Mouse (Mus musculus) hindbrain, embryonic 16.5 days (tissue): ENCODE results near the gene Siva1. TPM values are rescaled to one million over a fixed set of nuclear protein-coding genes. Genes with fewer than 3 reads are reported as not detected.

ENCODE experiments used
- ATAC-seq: fragments of 200-750 bp; cut with Nextera tagmentation; 2 replicates; pipeline ENCODE4 v1.8.0; 2017; ENCODE audit warnings: moderate TSS enrichment, moderate library complexity
- H3K27ac ChIP-seq: fragments of 300-500 bp; sonication (generic); 2 replicates; pipeline ENCODE4 v1.5.1; 2014; ENCODE audit warnings: low read depth, mild to moderate bottlenecking, control low read depth, low read length, moderate library complexity
- H3K27me3 ChIP-seq: fragments of 300-500 bp; sonication (generic); replicated peaks from 2 replicates; pipeline ENCODE4 v1.6.1; 2014; ENCODE audit warnings: low read length; ENCODE audit not compliant: control insufficient read depth, insufficient read depth
- H3K36me3 ChIP-seq: fragments of 300-500 bp; sonication (generic); 2 replicates; pipeline ENCODE4 v1.6.1; 2014; ENCODE audit warnings: mild to moderate bottlenecking, low read length, moderate library complexity, mixed read lengths; ENCODE audit not compliant: control insufficient read depth, insufficient read depth
- H3K4me1 ChIP-seq: fragments of 300-500 bp; sonication (generic); 2 replicates; pipeline ENCODE4 v1.6.1; 2014; ENCODE audit warnings: low read depth, low read length; ENCODE audit not compliant: control insufficient read depth, insufficient read depth
- H3K4me2 ChIP-seq: fragments of 300-500 bp; sonication (generic); 2 replicates; pipeline ENCODE4 v1.6.1; 2014; ENCODE audit warnings: mild to moderate bottlenecking, low read length, control low read depth, moderate library complexity
- H3K4me3 ChIP-seq: fragments of 300-500 bp; sonication (generic); 2 replicates; pipeline ENCODE4 v1.5.1; 2014; ENCODE audit warnings: mild to moderate bottlenecking, low read length, control low read depth, moderate library complexity
- H3K9ac ChIP-seq: fragments of 300-500 bp; sonication (generic); 2 replicates; pipeline ENCODE4 v1.6.1; 2014; ENCODE audit warnings: low read depth, mild to moderate bottlenecking, control low read depth, low read length, moderate library complexity
- H3K9me3 ChIP-seq: fragments of 300-500 bp; sonication (generic); 2 replicates; pipeline ENCODE4 v1.6.1; 2014; ENCODE audit warnings: mild to moderate bottlenecking, low read length, moderate library complexity; ENCODE audit not compliant: control insufficient read depth
- WGBS: fragments of 180-500 bp; shearing (Covaris S2); extraction: QIAGEN DNeasy Blood & Tissue Kit; methylation state at CpG from one replicate; pipeline ENCODE4 v1.1.7; 2014; 5-methylcytosine and 5-hydroxymethylcytosine counted together
- polyA plus RNA-seq: library from polyadenylated mRNA; unstranded; fragments of >200 nt; fragmentation: Nextera tagmentation; extraction: Ambion mirVana; gene quantifications from 2 replicates; pipeline ENCODE4 v1.2.1, GENCODE M21; 2015

The Siva1 gene
- polyA plus RNA-seq, 1 experiment from 2014 or later, result 48.1 TPM

DNA sequence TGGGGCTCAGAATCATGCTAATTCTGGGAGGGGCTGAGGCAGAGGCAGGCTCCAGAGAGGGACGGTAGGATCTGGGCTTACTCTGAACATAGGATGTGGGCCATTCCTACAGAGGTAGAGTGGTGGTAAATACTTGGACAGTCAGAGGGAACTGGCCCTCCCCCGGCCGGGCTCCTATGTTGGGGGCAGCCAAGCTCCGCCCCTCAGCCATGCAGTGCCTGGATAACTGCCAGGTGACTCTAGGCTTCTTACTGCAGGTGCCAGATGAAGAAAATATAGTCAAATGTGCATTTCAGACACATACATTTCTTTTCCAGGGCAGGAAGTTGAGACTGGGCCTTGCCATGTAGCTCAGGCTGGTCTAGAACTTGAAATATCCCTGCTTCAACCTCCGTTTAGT is 32.6 kb downstream of the Siva1 start:
- Histone ChIP-seq H3K4me2 (no peak overlapping the region), H3K27ac (no peak overlapping the region), H3K4me1 (peaks cover 39% of the 10 kb centered on the region), H3K36me3 (no peaks in the 10 kb centered on the region), H3K9ac (no peak overlapping the region; the same call in 1 of the 2 replicates), H3K27me3 (peaks cover 14% of the 10 kb centered on the region), H3K4me3 (no peak overlapping the region), H3K9me3 (no peaks in the 10 kb centered on the region)
- no peak for ATAC-seq
- 56% methylated on average over 5 of the region's 5 CpGs for WGBS

GRCm38 (mm10) chr12:112677943-112678554 is 33.6 kb downstream of the Siva1 start:
- Histone ChIP-seq H3K27me3 (peaks cover 14% of the 10 kb centered on the region), H3K9ac (peak overlapping the region; percentile 70), H3K4me2 (peak overlapping the region; percentile 97), H3K36me3 (no peaks in the 10 kb centered on the region), H3K27ac (no peak overlapping the region), H3K4me1 (peaks cover 29% of the 10 kb centered on the region), H3K4me3 (peak overlapping the region; percentile 59), H3K9me3 (no peaks in the 10 kb centered on the region)
- ATAC-seq, result no peak
- WGBS, result 18% methylated on average over 19 of the region's 19 CpGs

GRCm38 (mm10) chr12:112678555-112679026 is 34.1 kb downstream of the Siva1 start, which contains the start of gene Zbtb42:
Gene Zbtb42 (plus strand): TSS chr12:112678828.
- no peaks in the 10 kb centered on the region for H3K36me3 ChIP-seq
- peaks cover 31% of the 10 kb centered on the region for H3K4me1 ChIP-seq
- H3K4me3 ChIP-seq, result peak within 1 kb of the TSS; percentile 59
- no peaks in the 10 kb centered on the region for H3K9me3 ChIP-seq
- H3K4me2 ChIP-seq, result peak within 1 kb of the TSS; percentile 97
- peak within 1 kb of the TSS; percentile 70 for H3K9ac ChIP-seq
- 0% methylated on average over 43 of the region's 60 CpGs for WGBS
- peaks cover 14% of the 10 kb centered on the region for H3K27me3 ChIP-seq
- no peak within 1 kb of the TSS for H3K27ac ChIP-seq
- no peak for ATAC-seq

- no peaks in the 10 kb centered on the region for H3K36me3 ChIP-seq
- ATAC-seq, result no peak
- peak overlapping the region; percentile 97 for H3K4me2 ChIP-seq
- 2% methylated on average over 79 of the region's 87 CpGs for WGBS
- H3K4me1 ChIP-seq, result peaks cover 31% of the 10 kb centered on the region
- H3K27me3 ChIP-seq, result peaks cover 14% of the 10 kb centered on the region
- H3K9ac ChIP-seq, result peak overlapping the region; percentile 70
- peak overlapping the region; percentile 59 for H3K4me3 ChIP-seq
- H3K9me3 ChIP-seq, result no peaks in the 10 kb centered on the region
- H3K27ac ChIP-seq, result no peak overlapping the region
These were observed 34.8 kb downstream of the Siva1 start for GRCm38 (mm10) chr12:112679027-112679996.

- Histone ChIP-seq H3K9ac (no peak overlapping the region), H3K27ac (no peak overlapping the region), H3K4me2 (no peak overlapping the region), H3K4me1 (peaks cover 16% of the 10 kb centered on the region), H3K9me3 (no peaks in the 10 kb centered on the region), H3K4me3 (no peak overlapping the region), H3K27me3 (peaks cover 13% of the 10 kb centered on the region), H3K36me3 (no peaks in the 10 kb centered on the region)
- ATAC-seq, result peak; percentile 37
- 36% methylated on average over 6 of the region's 7 CpGs for WGBS
These were observed 38.9 kb downstream of the Siva1 start for GRCm38 (mm10) chr12:112683351-112683750.

DNA sequence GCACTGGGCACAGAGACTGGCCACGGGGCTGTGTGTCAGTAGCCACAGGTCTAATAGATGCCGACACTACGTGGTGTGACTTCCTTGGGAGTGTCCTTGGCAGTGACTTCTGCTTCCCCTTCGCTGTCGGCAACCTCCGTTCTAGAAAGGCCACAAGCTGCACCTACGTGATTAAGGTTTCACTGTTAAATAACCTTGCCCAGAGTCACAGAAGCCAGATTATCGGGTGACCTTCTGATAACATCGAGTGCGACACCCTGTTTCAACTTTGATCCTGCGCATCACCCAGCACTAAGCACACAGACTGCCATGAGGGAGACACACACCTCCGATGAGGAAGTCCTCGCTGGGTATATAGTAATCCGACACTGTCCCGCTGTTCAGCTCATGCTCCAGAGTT is 44.0 kb downstream of the Siva1 start:
- WGBS, result 80% methylated on average over 15 of the region's 15 CpGs
- no peaks in the 10 kb centered on the region for H3K36me3 ChIP-seq
- no peak overlapping the region for H3K27ac ChIP-seq
- H3K9me3 ChIP-seq, result no peaks in the 10 kb centered on the region
- no peaks in the 10 kb centered on the region for H3K27me3 ChIP-seq
- no peak overlapping the region for H3K4me3 ChIP-seq
- H3K4me1 ChIP-seq, result peaks cover 8% of the 10 kb centered on the region
- no peak for ATAC-seq
- no peak overlapping the region for H3K9ac ChIP-seq
- H3K4me2 ChIP-seq, result no peak overlapping the region

DNA sequence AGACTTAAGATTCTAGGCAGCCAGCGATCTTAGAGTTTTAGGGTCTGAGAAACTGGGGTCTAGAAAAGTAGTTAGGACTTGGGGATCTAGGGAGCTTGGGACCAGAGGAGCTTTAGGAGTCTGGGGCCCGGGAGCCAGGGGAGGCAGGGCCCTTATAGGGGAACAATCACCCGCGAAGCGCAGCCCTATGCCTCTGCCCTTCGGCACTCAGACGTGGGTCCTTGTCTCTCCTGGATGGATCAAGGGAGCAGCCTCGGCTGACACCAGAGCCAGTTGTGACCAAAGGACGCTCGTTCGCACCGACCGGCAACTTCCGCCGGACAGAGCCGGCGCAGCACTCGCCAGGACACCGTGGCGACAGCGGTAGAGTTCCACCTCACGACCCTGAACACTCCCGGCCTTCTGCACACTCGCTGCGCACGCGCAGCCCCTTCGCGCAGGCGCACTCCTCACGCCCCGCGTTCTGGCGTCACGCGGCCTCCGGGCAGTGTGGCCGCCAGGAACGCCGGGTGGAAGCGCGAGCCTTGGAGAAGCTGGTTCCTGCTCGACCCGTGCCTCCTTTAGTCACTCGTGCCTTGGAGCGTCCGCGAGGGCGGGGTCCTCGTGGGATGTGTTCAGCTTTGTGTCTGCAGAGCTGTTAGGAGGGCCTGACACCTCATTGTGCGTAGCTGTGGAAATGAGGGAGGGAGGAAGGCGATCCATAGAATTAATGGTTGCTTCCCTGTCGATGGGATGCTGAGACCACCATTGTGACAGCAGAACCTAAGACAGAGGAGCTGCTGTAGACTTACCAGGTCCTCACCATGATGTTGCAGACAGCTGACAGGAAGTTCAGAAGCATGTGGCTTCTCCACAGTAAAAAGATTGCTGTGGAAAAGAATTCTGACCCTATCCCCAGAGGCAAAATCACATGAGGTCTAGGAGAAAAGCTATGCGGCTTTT is 49.0 kb downstream of the Siva1 start:
- H3K27me3 ChIP-seq, result no peaks in the 10 kb centered on the region
- H3K36me3 ChIP-seq, result no peaks in the 10 kb centered on the region
- peak overlapping the region; percentile 87 for H3K9ac ChIP-seq
- H3K9me3 ChIP-seq, result no peaks in the 10 kb centered on the region
- peaks cover 14% of the 10 kb centered on the region for H3K4me1 ChIP-seq
- WGBS, result 1% methylated on average over 52 of the region's 54 CpGs
- H3K4me3 ChIP-seq, result peak overlapping the region; percentile 62
- peak; percentile 95 for ATAC-seq
- peak overlapping the region; percentile 83 for H3K4me2 ChIP-seq
- H3K27ac ChIP-seq, result peak overlapping the region; percentile 82

- Histone ChIP-seq H3K4me2 (peak overlapping the region; percentile 83), H3K4me1 (peaks cover 14% of the 10 kb centered on the region), H3K27me3 (no peaks in the 10 kb centered on the region), H3K9me3 (no peaks in the 10 kb centered on the region), H3K4me3 (peak overlapping the region; percentile 62), H3K27ac (peak overlapping the region; percentile 82), H3K9ac (peak overlapping the region; percentile 87), H3K36me3 (no peaks in the 10 kb centered on the region)
- ATAC-seq, result peak; percentile 12; the same call in 1 of the 2 replicates
- whole genome bisulfite sequencing, result 79% methylated on average over 10 of the region's 10 CpGs
These were observed 49.6 kb downstream of the Siva1 start for GRCm38 (mm10) chr12:112694127-112694475.
